Mouse (Mus musculus) left cerebral cortex, adult 9 months (tissue): ENCODE results near the gene Ofcc1.

Experiments used
- DNase-seq, 2 experiments: peaks; one replicate each; pipeline ENCODE4 v3.0.0; 2022; ENCODE audit warnings: low spot score in 2 of 2

Ofcc1 gene

GRCm38 (mm10) chr13:40361288-40361687 is at the start of gene Ofcc1:
Ofcc1 (minus strand) TSS chr13:40361450.
- no peak for DNase-seq

- DNase-seq = no peak
Measured at GRCm38 (mm10) chr13:40390120-40390519, 28.9 kb upstream of the Ofcc1 start.

GRCm38 (mm10) chr13:40387446-40387845 is 26.2 kb upstream of the Ofcc1 start:
- DNase-seq = no peak

- no peak for DNase-seq
Measured at GRCm38 (mm10) chr13:40384962-40385361, 23.7 kb upstream of the Ofcc1 start.

- no peak for DNase-seq
Measured at GRCm38 (mm10) chr13:40376773-40377172, 15.5 kb upstream of the Ofcc1 start.

- DNase-seq = no peak
Measured at GRCm38 (mm10) chr13:40366762-40367161, 5.5 kb upstream of the Ofcc1 start.

- no peak for DNase-seq
Measured at GRCm38 (mm10) chr13:40364855-40365254, 3.6 kb upstream of the Ofcc1 start.

- no peak for DNase-seq
Measured at GRCm38 (mm10) chr13:40360692-40361091, 558 bp downstream of the Ofcc1 start.

- DNase-seq = no peak
Measured at GRCm38 (mm10) chr13:40347045-40347444, 14.2 kb downstream of the Ofcc1 start.

- no peak for DNase-seq
Measured at GRCm38 (mm10) chr13:40323301-40323700, 37.9 kb downstream of the Ofcc1 start.

GRCm38 (mm10) chr13:40320814-40321525 is 40.3 kb downstream of the Ofcc1 start:
- no peak for DNase-seq

GRCm38 (mm10) chr13:40317731-40318130 is 43.5 kb downstream of the Ofcc1 start:
- no peak for DNase-seq

GRCm38 (mm10) chr13:40315158-40315792 is 46.0 kb downstream of the Ofcc1 start:
- no peak for DNase-seq

GRCm38 (mm10) chr13:40292891-40293290 is 68.4 kb downstream of the Ofcc1 start:
- no peak for DNase-seq

GRCm38 (mm10) chr13:40290846-40291245 is 70.4 kb downstream of the Ofcc1 start:
- no peak for DNase-seq

- DNase-seq = no peak
Measured at GRCm38 (mm10) chr13:40288650-40289049, 72.6 kb downstream of the Ofcc1 start.

GRCm38 (mm10) chr13:40287266-40288002 is 73.8 kb downstream of the Ofcc1 start:
- no peak for DNase-seq

- no peak for DNase-seq
Measured at GRCm38 (mm10) chr13:40285234-40285791, 75.9 kb downstream of the Ofcc1 start.

GRCm38 (mm10) chr13:40280616-40281015 is 80.6 kb downstream of the Ofcc1 start:
- DNase-seq = no peak

GRCm38 (mm10) chr13:40267546-40267945 is 93.7 kb downstream of the Ofcc1 start:
- no peak for DNase-seq

- no peak for DNase-seq
Measured at GRCm38 (mm10) chr13:40263087-40263807, 98.0 kb downstream of the Ofcc1 start.

GRCm38 (mm10) chr13:40258757-40259156 is 102.5 kb downstream of the Ofcc1 start:
- DNase-seq = no peak
